Mouse (Mus musculus) frontal cortex, postnatal 14 days (tissue): ENCODE results near the gene Ptn.

ENCODE experiments used
- DNase-seq, 2 experiments: peaks; one replicate each; pipeline ENCODE4 v3.0.0; 2022; ENCODE audit warnings: low spot score in 2 of 2

Ptn gene

GRCm38 (mm10) chr6:36815992-36816391 lies 6.0 kb upstream of the Ptn start:
- DNase-seq = no peak

DNA sequence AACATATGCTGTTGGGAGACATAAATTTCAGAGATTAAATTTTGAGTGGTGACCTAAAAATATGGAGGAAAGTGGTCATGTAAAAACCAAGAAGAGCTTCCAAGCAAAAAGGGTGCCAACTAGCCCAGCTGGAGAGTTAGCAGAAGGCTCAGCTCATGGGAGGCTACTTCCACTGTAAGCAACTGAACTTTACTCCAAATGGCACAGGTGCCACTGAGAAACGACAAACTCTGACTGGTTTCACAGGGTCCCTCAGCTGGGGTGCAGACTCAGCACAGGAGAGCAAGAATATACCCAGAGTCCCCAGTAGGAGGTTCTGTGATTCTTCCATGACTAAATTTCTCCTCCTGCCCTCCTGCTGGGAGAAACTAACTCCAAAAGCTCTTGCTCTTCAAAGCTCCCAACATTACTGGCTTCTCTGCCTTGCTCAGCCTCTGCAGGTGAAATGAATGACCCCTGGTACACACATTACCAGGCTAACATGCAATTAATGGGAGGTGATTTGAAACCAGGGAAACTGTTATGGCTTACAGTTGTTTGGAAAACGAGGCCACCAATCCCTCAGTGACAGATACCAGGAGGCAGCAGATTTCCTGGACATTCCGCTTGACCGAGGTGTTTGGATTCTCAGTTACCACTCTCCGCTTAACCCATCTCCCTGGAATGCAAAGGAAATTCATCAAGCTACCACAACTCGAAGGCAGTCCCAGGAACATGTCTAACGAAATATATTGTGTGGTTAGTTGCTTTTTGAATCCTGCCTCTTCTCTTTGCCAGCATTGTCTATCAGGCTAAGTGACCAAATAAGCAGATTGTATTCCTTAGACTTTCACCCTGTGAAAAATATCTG lies 2.9 kb upstream of the Ptn start:
- DNase-seq = no peak

- DNase-seq = no peak
Observed at GRCm38 (mm10) chr6:36810448-36810847, 428 bp upstream of the Ptn start.

- DNase-seq = peak in 1 of 2 experiments; percentile 39
Observed at GRCm38 (mm10) chr6:36809311-36809726, 701 bp downstream of the Ptn start.

- DNase-seq = no peak
Observed at GRCm38 (mm10) chr6:36808306-36809058, 1.5 kb downstream of the Ptn start.

DNA sequence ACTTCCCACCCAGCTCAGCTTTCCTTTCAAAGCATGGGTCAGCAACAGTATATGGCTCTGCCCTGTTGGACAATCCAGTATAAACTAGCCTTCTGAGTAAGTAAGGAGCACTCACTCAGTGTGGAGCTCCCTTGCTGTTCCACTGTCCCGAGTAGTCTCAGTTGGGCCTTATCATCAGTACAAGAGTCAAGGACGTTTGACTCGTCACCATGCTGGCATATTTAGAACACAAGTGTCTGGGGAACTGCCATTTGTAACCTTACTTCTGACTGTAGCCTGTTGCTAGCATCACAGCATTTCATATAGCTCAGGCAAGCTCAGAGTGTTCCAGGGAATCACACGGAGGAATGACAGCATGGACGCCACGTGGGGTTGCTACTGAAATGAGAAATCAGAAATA lies 3.1 kb downstream of the Ptn start:
- no peak for DNase-seq

DNA sequence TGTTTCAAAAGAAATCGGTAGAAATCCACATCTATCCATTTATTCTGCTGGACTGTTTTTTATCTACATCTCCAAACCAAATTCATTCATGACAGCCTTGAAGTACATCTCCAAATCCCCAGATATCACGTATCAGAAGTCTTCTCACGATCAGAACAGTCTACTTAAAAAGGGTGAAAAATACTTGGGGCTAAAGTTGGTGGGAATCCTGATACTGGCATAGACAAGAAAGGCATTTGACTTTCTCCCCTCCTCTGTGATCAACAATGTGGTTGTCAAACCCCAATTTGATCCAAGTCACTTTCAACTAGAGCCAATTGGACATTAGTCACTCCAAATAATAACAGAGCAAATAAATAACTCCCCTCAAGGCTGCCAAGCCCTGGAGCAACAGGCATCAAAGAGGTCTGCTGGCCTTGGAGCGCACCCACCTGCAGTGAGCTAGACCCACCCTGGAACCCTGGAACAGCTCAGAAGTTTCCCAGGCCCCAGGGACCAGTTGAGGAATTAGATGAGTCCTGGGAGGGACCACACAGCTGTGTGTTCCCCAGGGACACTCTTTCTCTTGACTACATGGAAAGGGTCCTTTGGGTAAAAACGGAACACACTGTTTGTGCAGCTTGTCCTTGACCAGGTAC lies 9.6 kb downstream of the Ptn start:
- no peak for DNase-seq

DNA sequence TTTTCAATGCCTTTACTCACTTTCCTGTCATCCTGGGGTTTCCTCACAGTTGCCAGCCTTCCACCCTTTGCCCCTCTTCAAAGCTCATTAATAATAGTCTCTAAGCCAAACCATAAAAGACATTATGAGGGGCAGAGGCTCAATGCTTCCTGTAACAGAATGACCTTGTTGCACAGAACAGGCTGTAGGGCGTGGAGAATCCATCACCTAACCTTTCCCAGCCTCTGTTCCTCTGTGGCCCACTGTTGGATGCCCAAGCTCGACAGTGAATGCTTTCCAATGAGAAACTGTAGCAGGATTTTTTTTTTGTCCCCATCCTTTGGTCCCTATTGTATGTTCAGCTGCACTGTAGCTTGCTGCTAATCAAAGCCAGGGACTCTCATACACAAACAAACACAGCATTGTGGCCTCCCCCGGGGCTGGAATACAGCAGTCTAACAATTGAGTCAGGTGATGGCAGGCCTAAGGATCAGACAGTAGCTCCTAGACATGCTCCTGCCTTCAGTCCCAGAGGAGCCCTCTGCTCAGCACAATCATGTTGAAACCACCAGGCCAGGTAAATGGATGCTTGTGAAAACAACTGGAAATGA lies 12.9 kb downstream of the Ptn start:
- DNase-seq = no peak

DNA sequence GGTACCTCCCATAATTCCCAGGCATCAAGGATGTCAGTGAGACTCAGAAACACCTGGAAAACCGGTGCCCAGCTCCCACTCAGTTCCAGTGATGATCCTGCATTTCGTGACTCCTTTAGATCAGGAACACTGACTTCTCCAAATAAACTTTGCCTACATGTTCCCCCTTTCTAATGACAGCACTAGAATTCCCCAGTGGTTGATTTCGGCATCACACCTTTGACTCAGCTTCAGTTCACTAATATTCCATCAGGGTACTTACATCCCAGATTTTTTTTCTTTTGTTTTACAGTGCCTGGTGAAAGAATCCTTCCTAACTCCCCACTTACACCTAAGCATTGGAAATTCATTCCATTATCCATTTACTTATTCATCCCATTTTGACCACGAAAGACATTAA lies 15.5 kb downstream of the Ptn start:
- no peak for DNase-seq

GRCm38 (mm10) chr6:36793775-36794174 lies 16.2 kb downstream of the Ptn start:
- DNase-seq = no peak

GRCm38 (mm10) chr6:36789261-36789660 lies 20.8 kb downstream of the Ptn start:
- DNase-seq = no peak

DNA sequence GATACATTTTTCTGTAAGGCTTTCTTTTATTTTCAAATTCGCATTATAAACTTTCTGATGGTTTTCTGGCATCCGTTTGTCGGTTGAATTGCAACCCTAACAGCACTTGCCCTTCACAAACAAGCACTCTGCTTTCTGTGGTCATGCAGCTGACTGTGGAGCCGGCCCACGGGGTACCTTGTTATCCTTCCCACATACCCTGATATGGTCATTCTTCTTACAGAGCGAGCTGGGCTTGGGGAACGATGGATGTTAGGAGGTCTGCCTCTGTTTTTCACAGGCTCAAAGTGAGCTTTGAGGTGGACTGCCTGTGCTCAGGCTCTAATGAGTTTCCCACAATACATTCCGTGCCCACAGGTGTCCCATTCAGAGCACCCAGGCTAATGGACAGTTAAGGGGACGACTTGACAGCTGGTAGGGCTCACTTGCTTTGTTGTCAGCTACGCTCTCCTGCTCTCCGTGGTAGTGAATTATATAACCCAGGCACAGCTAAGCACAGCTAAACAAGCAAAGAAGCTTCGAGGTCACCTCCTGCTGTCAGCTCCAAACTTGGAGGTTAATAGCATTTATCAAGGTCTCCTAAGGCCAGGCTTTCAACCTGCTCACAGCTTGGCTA lies 21.3 kb downstream of the Ptn start:
- no peak for DNase-seq

DNA sequence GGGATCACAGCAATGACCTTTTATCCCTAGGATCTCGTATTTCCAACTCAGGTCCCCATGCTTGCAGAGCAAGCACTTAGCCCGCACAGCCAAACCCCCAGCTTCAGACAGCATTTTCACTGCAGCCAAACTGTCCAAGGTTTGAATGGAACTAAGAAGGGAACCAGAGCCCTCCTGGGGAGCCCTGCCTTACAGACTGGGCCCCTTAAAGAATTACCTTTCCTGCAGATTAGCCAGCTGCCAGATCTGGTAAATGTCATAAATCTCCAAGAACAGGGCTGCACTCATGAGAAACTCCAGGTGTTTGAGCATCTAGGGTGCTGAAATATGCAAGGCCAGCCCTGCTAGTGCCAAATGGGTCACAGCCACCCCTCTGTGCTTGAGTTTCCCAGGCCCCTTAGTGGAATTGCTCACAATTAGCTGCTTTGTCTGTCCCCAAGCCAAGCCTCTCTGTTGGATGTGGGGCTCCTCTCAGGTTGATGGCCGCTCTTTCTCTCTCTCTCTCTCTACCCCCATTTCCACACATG lies 25.3 kb downstream of the Ptn start:
- peak in 1 of 2 experiments; percentile 32 for DNase-seq

DNA sequence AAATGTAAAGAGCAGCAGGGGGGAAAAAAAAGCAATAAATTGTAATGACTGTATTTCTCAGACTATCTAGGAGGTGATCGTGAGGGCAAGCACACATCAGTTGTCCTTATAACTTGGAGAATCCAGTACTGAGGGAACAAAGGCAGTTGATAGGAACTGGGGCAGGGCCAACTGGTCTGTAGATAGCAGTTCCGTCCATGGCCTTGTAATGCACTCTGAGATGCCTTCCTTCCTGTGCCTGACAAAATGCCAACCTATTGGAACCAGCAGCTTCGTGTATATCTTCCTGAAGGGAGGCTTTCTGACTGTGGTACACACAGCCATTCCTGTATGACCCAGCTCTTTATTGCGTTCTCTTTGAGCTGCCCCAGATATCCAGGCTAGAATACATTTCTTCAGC lies 27.5 kb downstream of the Ptn start:
- DNase-seq = no peak

- no peak for DNase-seq
Observed at GRCm38 (mm10) chr6:36777567-36778337, 32.3 kb downstream of the Ptn start.

DNA sequence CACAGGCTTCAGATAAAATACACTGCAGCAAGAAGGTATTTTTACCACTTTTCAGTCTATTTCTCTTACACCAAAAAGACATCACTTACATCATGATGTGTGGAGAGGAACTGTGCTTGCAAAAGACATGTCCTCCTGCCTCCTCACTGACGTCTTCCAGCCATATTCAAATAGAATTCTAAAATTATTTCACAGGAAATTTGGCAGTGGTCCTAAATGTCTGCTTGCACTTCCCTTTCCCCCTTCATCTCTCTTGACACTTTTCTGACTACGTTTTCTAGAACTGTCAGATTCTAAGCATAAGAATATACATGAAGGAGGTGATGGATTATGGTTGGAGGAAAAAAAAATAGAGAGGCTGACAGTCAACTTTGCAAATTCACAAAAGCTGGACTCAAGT lies 33.0 kb downstream of the Ptn start:
- no peak for DNase-seq

- no peak for DNase-seq
Observed at GRCm38 (mm10) chr6:36775647-36776360, 34.2 kb downstream of the Ptn start.

- no peak for DNase-seq
Observed at GRCm38 (mm10) chr6:36772541-36772940, 37.5 kb downstream of the Ptn start.

- DNase-seq = no peak
Observed at GRCm38 (mm10) chr6:36769012-36769411, 41.0 kb downstream of the Ptn start.

GRCm38 (mm10) chr6:36766941-36767340 lies 43.1 kb downstream of the Ptn start:
- no peak for DNase-seq
